In genomic region chr6:146724581-146725383, GRCm38 (mm10) we compare ENCODE assay signal across 8 mouse cellular contexts. TPM values are rescaled to one million over a fixed set of nuclear protein-coding genes. Genes with fewer than 3 reads are reported as not detected.
DNase-seq lines count a peak whose midpoint lies in the region; ATAC-seq and TF ChIP-seq lines count a peak whose summit lies in the region.

Gene Stk38l, plus strand, starts transcription at chr6:146724995.

- peak within 1 kb of the TSS; percentile 78 for H3K4me3 ChIP-seq in heart, embryonic 12.5 days
- peak within 1 kb of the TSS; percentile 94 for H3K4me3 ChIP-seq in kidney, postnatal 0 days (replicated peaks; ENCODE audit: low read depth, low read length)
- peak within 1 kb of the TSS; percentile 91 for H3K4me3 ChIP-seq in liver, embryonic 11.5 days (ENCODE audit: low read depth, low read length)
- peak within 1 kb of the TSS; percentile 90 for H3K4me3 ChIP-seq in stomach, embryonic 14.5 days (ENCODE audit: low read depth, low read length)

- H3K4me1 ChIP-seq in heart, embryonic 12.5 days (replicated peaks): peaks cover 18% of the 10 kb centered on the region
- H3K4me1 ChIP-seq in kidney, postnatal 0 days (replicated peaks; ENCODE audit: insufficient read depth, low read length): no peaks in the 10 kb centered on the region
- H3K4me1 ChIP-seq in liver, embryonic 11.5 days (replicated peaks; ENCODE audit: control insufficient read depth, insufficient read depth, low read length): no peaks in the 10 kb centered on the region
- 0 out of 2 replicates have a peak, but pooled peaks cover 5% of the 10 kb centered on the region for H3K4me1 ChIP-seq in stomach, embryonic 14.5 days (ENCODE audit: control insufficient read depth, insufficient read depth, low read length)

- no peak; the same call in 1 of the 2 replicates for TF ChIP-seq CTCF in kidney, postnatal 0 days (IDR thresholded peaks at IDR 0.05; ENCODE audit: low read depth)

- no peaks in the 10 kb centered on the region for H3K9me3 ChIP-seq in heart, embryonic 12.5 days (replicated peaks)
- H3K9me3 ChIP-seq in kidney, postnatal 0 days (replicated peaks; ENCODE audit: low read length): no peaks in the 10 kb centered on the region
- no peaks in the 10 kb centered on the region for H3K9me3 ChIP-seq in liver, embryonic 11.5 days (ENCODE audit: control insufficient read depth, low read length)
- H3K9me3 ChIP-seq in stomach, embryonic 14.5 days (ENCODE audit: control insufficient read depth, low read depth, low read length): no peaks in the 10 kb centered on the region

- peak; percentile 97 for DNase-seq in B cell, adult 2 months
- peak; percentile 98 for DNase-seq in brain, adult 2 months (ENCODE audit: low read depth, low spot score)
- peak; percentile 95 for DNase-seq in kidney, postnatal 0 days (ENCODE audit: low spot score)
- peak; percentile 94 for DNase-seq in liver, embryonic 11.5 days (ENCODE audit: low spot score)
- peak; percentile 98 for DNase-seq in naive thymus-derived CD4-positive, alpha-beta T cell, adult 2 months (ENCODE audit: low read depth)

- WGBS in heart, embryonic 12.5 days: 2% methylated on average over 63 of the region's 87 CpGs
- 2% methylated on average over 74 of the region's 87 CpGs for WGBS in kidney, postnatal 0 days
- 1% methylated on average over 75 of the region's 87 CpGs for WGBS in liver, embryonic 11.5 days
- 2% methylated on average over 67 of the region's 87 CpGs for WGBS in stomach, embryonic 14.5 days

- H3K36me3 ChIP-seq in heart, embryonic 12.5 days: no peaks in the 10 kb centered on the region
- H3K36me3 ChIP-seq in kidney, postnatal 0 days (ENCODE audit: insufficient read depth, low read length): no peaks in the 10 kb centered on the region
- H3K36me3 ChIP-seq in liver, embryonic 11.5 days (ENCODE audit: control insufficient read depth, insufficient read depth, low read length): no peaks in the 10 kb centered on the region
- H3K36me3 ChIP-seq in stomach, embryonic 14.5 days (ENCODE audit: control insufficient read depth, insufficient read depth, low read length): no peaks in the 10 kb centered on the region

- no peaks in the 10 kb centered on the region for H3K27me3 ChIP-seq in heart, embryonic 12.5 days (replicated peaks)
- H3K27me3 ChIP-seq in kidney, postnatal 0 days (ENCODE audit: insufficient read depth, low read length): no peaks in the 10 kb centered on the region
- H3K27me3 ChIP-seq in liver, embryonic 11.5 days (replicated peaks; ENCODE audit: control insufficient read depth, insufficient read depth, low read length): no peaks in the 10 kb centered on the region
- no peaks in the 10 kb centered on the region for H3K27me3 ChIP-seq in stomach, embryonic 14.5 days (ENCODE audit: control insufficient read depth, insufficient read depth, low read length)

- ATAC-seq in erythroblast, adult 5-6 weeks (replicated peaks; ENCODE audit: low FRiP score, poor library complexity, severe bottlenecking): peak; percentile 97
- peak; percentile 98 for ATAC-seq in heart, embryonic 12.5 days (ENCODE audit: insufficient number of reproducible peaks, low FRiP score)
- ATAC-seq in kidney, postnatal 0 days (replicated peaks; ENCODE audit: low FRiP score, low read depth): peak; percentile 98
- peak; percentile 98 for ATAC-seq in liver, embryonic 11.5 days (replicated peaks; ENCODE audit: low FRiP score)
- peak; percentile 98 for ATAC-seq in stomach, embryonic 14.5 days (ENCODE audit: insufficient number of reproducible peaks, insufficient read depth, low FRiP score, low read depth)

- peak within 1 kb of the TSS; percentile 67 for H3K4me2 ChIP-seq in heart, embryonic 12.5 days
- peak within 1 kb of the TSS; percentile 92 for H3K4me2 ChIP-seq in kidney, postnatal 0 days (ENCODE audit: low read length)
- H3K4me2 ChIP-seq in liver, embryonic 11.5 days: peak within 1 kb of the TSS; percentile 72
- H3K4me2 ChIP-seq in stomach, embryonic 14.5 days (replicated peaks; ENCODE audit: low read depth, low read length): peak within 1 kb of the TSS; percentile 71

- peak within 1 kb of the TSS; percentile 79 for H3K27ac ChIP-seq in heart, embryonic 12.5 days (ENCODE audit: poor library complexity, severe bottlenecking)
- H3K27ac ChIP-seq in kidney, postnatal 0 days: peak within 1 kb of the TSS; percentile 58
- H3K27ac ChIP-seq in liver, embryonic 11.5 days (ENCODE audit: low read depth, low read length): peak within 1 kb of the TSS; percentile 47
- H3K27ac ChIP-seq in stomach, embryonic 14.5 days (ENCODE audit: low read length): peak within 1 kb of the TSS; percentile 79

- H3K9ac ChIP-seq in heart, embryonic 12.5 days: peak within 1 kb of the TSS; percentile 97
- H3K9ac ChIP-seq in kidney, postnatal 0 days (ENCODE audit: low read depth, low read length): peak within 1 kb of the TSS; percentile 85
- H3K9ac ChIP-seq in liver, embryonic 11.5 days (ENCODE audit: low read depth, low read length): peak within 1 kb of the TSS; percentile 81
- peak within 1 kb of the TSS; percentile 74 for H3K9ac ChIP-seq in stomach, embryonic 14.5 days (replicated peaks; ENCODE audit: low read depth, low read length)

RNA-seq across cellular contexts. Expression of gene Stk38l, which starts in this region (rescaled TPM):
- total RNA-seq in erythroblast, adult 5-6 weeks (2015; ENCODE audit: low replicate concordance): 0.58 and 1.0 TPM in 2 replicates
- 1.4 and 6.8 TPM in 2 replicates for total RNA-seq in erythroblast, adult 5-6 weeks (2017; ENCODE audit: low replicate concordance)
- 50.6 and 52.7 TPM in 2 replicates for polyA plus RNA-seq in heart, embryonic 12.5 days (2016; fragmentation: Nextera tagmentation; extraction: Ambion mirVana)
- polyA plus RNA-seq in kidney, postnatal 0 days (2015; fragmentation: Nextera tagmentation; extraction: Ambion mirVana): 13.1 and 14.2 TPM in 2 replicates
- 8.5 and 10.8 TPM in 2 replicates for polyA plus RNA-seq in liver, embryonic 11.5 days (2014; fragmentation: Nextera tagmentation; extraction: Ambion mirVana)
- 25.0 and 27.6 TPM in 2 replicates for polyA plus RNA-seq in stomach, embryonic 14.5 days (2014; fragmentation: Nextera tagmentation; extraction: Ambion mirVana)

Comparison
In these comparisons a context has a peak if more than half of its experiments do, and no peak if none do; other contexts are left out.
1. Peak in every context shown above with its lines: DNase-seq, ATAC-seq, H3K4me3 ChIP-seq and H3K27ac ChIP-seq.